Mouse (Mus musculus) embryonic fibroblast, embryonic 13.5 days (primary cell): ENCODE results near the gene Kansl2.

Experiments
- CTCF ChIP-seq: IDR thresholded peaks from 2 replicates; pipeline ENCODE4 v1.5.1; 2011; ENCODE audit warnings: mild to moderate bottlenecking, control low read depth, low read length, moderate library complexity, borderline replicate concordance; ENCODE audit not compliant: insufficient read depth
- POLR2A ChIP-seq: IDR thresholded peaks from 2 replicates; pipeline ENCODE4 v1.6.1; 2011; ENCODE audit warnings: low read depth, mild to moderate bottlenecking, control low read depth, low read length, moderate library complexity

DNA sequence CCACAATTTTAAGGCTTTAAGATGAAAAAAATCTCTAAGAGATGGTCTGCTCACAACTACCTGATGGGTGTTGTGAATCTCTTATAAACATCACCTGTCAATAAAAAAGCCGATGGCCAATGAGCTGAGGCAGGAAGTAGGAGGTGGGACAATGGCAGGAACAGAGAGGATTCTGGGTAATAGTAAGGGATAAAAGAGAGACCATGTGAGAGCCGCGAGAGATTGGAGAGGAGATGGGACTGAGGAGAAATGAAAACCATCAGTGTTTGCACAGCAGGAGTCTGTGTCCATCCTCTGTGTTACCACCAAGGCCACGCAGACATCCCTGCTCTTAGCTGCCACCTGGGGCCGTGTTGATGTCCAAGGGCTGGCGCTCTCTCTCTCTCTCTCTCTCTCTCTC lies 26.7 kb downstream of the Kansl2 start:
- no peak for TF ChIP-seq POLR2A
- TF ChIP-seq CTCF: no peak
